Mouse (Mus musculus): Measurements from ENCODE around the gene 1700019D03Rik.

- TF ChIP-seq GATA1 (IDR thresholded peaks at IDR 0.05; ENCODE audit: low read length): no peak
- TF ChIP-seq TAL1 (IDR thresholded peaks at IDR 0.05; ENCODE audit: low read length): no peak
Observed at GRCm38 (mm10) chr1:53061340-53061739, 41.4 kb upstream of the 1700019D03Rik start, which contains the start of gene Mstn.

All from erythroblast, embryonic 14.5 days (primary cell).